Mouse (Mus musculus): ENCODE results near the gene Slc39a3.
"Not testable (repeated sequence)": the region's sequence is repeated elsewhere in the genome, so short reads cannot be mapped to it uniquely, and the experiment has no call there.

The Slc39a3 gene

GRCm38 (mm10) chr10:81045246-81045645 lies 8.0 kb upstream of the Slc39a3 start:
- not testable (repeated sequence) for DNase-seq (ENCODE audit: low spot score in 2 of 2)

DNA sequence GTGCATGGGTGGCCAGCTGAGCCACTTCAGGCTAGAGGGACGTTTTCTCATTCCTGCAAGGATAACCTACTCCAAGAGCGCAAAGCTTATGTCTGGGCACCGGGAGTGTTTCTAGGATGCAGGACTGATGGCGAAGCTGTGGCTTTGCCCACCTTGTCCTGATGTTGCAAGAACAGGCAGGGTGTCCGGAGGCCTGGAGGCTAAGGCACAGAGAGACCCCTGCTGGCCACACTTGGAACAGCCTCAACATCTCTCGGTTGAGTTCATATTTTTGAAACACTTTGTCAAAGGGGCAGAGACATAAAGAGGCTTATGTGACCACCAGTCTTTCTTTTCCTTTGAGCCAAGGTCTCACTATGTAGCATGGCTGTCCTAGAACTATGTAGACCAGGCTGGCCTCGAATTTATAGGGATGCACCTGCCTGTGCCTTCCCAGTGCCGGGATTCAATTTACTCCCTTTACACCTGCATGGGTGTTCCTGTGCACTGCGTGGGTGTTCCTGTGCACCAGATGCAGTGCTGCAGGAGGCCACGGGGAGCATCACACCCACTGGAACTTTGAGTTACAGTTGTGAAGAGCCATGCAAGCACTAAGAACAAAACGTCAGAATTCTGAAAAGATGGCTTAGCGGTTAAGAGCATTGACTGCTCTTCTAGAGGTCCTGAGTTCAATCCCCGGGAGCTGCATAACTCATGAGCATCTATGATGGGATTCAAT lies 4.4 kb upstream of the Slc39a3 start:
- DNase-seq (ENCODE audit: low spot score in 2 of 2): peak; percentile 28 to 54

- DNase-seq (ENCODE audit: low spot score in 2 of 2): no peak
These were observed 975 bp downstream of the Slc39a3 start for GRCm38 (mm10) chr10:81036251-81036650.

DNA sequence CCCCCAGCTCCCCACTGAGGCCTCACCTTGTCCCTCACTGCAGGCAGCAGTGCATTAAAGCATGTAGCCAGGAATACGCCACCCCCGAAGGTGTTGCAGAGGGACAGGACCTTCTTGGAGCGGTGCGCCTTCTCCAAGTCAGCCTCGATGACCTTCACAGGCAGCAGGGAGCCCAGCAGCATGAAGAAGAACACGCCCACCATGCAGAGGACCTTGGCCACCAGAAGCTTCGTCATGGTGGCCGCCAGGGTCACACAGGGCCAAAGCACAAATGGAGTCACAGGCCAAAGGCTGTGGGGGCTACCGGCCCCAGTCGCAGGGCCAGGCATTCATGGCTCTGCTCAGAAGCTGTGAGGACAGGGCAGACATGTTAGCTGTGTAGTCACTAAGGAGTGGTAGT lies 3.6 kb downstream of the Slc39a3 start:
- DNase-seq (ENCODE audit: low spot score in 2 of 2): no peak

DNA sequence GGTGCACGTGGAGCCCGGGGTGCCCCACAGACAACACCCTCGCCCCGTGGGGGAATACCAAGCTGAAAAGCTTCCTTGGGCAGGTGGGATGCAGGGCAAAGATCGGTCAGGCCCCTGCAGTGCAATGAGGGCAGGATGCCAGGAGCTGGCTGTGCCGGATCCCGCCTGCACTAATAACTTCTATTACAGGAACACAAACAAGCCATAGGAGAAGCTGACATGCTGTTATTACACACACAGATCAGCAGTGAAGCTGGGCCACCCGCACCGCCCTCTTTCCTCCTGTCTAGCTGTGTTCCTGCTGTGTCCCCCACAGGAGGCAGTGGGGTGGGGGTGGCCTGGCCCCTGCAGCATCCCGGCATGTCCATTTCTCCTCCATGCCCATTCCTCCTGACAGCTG lies 8.2 kb downstream of the Slc39a3 start:
- no peak for DNase-seq (ENCODE audit: low spot score in 2 of 2)

GRCm38 (mm10) chr10:81028219-81028618 lies 9.0 kb downstream of the Slc39a3 start:
- DNase-seq (ENCODE audit: low spot score in 2 of 2): no peak

DNA sequence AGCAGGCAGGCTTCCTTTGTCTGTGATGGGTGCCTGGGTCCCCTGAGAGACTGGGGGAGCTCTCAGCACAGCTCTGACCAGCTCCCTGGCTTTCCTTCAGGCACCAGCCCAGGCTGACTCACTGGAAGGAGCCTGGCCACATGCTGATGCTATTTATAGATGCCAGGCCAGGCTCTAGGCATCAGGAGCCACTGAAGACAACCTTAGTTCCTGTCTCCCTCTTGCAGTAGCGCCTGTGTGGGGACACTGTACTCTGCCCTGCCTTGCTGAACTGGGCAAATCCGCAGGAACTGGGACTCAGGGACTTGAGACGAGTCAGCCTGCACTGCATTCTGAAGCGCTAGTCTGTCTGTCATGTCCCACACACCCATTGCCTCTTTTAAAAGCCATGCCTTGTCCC lies 9.9 kb downstream of the Slc39a3 start:
- no peak for DNase-seq (ENCODE audit: low spot score in 2 of 2)

DNA sequence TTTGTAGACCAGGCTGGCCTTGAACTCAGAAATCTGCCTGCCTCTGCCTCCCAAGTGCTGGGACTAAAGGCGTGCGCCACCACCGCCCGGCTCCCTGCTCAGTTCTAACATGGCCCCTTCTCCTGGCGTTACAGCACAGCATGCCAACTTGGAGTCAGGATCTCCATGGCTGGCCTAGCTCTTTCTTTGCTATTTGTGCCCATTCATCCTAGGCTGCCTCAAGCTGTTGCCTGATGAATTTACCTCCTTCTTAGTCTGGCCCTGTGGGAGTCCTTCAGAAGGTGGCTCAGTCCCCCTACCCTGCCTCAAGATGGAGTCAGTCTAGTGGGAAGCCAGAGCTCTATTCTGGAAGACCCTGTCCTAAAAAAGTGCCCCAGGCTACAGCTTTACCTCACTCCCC lies 10.4 kb downstream of the Slc39a3 start:
- no peak for DNase-seq (ENCODE audit: low spot score in 2 of 2)

- no peak for DNase-seq (ENCODE audit: low spot score in 2 of 2)
These were observed 11.5 kb downstream of the Slc39a3 start, which contains the start of gene Diras1 for GRCm38 (mm10) chr10:81025639-81026275. TSS of gene Diras1 (minus strand) at chr10:81025662.

- DNase-seq (ENCODE audit: low spot score in 2 of 2): no peak
These were observed 12.1 kb downstream of the Slc39a3 start for GRCm38 (mm10) chr10:81025047-81025621.

DNA sequence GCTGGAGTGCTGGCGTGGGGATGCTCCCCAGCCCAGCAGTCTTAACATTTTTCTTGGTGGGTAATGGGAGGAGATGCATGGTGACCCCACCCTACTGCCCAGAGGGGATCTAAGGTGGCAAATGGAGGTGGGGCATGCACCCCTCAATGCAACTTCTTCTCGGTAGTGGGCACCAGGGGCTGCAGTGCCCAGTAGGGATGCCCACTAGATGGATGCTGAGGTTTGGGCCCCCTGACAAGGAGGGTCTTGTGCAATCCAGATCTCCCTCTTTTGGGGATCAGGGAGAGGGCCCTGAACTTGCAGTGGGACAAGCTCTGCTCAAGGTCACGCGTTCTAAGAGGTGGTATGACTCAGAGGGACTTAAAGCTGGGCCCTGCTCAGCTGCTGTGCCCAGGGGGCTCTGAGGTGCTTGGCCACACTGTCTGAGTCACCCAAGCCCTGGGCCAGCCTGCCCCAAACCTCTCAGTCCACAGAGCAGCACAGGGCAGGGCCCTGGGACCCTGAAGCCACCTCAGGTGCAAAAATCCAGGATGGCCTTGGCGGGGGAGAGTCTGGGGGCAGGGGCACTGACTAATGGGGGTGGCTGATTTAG lies 12.8 kb downstream of the Slc39a3 start:
- DNase-seq (ENCODE audit: low spot score in 2 of 2): no peak

DNA sequence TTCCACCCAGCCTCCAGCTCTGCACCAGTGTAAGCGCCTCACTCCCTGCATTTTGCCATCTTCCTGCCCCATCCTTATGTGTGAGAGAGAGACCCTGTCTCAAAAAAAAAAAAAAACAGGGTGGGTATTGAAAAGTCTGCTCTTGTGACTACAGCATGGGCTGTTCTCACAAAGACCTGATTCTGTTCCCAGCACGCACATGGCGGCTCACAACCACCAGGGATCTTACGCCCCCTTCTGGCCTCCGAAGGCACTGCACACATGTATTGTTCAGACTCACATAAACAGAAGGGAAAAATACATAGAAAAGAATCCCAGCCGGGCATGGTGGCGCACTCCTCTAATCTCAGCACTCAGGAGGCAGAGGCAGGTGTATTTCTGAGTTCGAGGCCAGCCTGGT lies 14.5 kb downstream of the Slc39a3 start:
- DNase-seq (ENCODE audit: low spot score in 2 of 2): no peak

DNA sequence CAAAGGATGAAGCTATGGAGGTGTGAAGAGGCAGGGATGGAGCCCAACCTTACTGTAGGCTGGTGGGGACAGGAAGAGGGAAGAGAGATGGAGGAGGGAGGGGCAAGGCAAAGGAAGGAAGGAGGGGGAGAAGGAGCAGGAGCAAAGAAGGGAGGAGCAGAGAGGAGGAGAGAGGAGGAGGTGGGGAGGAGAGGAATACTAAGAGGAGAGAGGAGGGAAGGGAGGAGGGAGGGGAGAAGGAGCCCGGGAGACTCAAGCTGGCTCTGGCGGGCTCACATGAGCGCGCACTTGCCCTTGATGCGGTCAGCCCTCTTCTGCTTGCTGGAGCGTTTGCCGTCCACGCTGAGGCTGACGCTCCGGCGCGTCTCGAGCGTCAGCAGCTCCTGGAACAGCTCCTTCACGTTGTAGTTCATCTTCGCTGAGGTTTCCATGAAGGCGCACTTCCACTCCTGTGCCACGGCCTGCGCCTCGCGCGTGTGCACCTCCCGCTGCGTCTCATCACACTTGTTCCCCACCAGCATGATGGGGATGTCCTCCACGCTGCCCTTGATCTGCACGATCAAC lies 15.6 kb downstream of the Slc39a3 start:
- DNase-seq (ENCODE audit: low spot score in 2 of 2): no peak

GRCm38 (mm10) chr10:81020207-81020606 lies 17.0 kb downstream of the Slc39a3 start:
- DNase-seq (ENCODE audit: low spot score in 2 of 2): no peak

GRCm38 (mm10) chr10:81019687-81020086 lies 17.5 kb downstream of the Slc39a3 start:
- no peak for DNase-seq (ENCODE audit: low spot score in 2 of 2)

DNA sequence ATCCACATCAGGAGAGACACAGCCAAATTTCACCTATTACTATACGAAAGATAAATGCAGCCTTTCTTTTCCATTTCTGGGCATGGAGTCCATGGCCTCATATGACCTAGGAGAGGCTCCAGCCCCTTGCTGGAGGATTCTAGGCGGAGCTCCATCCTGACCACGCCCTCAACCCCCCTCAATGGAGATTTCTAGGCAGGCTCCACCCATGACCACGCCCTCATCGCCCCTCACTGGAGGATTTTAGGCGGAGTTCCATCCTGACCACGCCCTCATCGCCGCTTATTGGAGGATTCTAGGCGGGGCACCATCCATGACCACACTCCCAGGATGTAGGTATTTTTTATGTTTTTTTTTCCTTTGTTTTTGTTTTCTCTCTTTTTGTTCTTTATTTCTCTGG lies 18.9 kb downstream of the Slc39a3 start:
- no peak for DNase-seq (ENCODE audit: low spot score in 2 of 2)

DNA sequence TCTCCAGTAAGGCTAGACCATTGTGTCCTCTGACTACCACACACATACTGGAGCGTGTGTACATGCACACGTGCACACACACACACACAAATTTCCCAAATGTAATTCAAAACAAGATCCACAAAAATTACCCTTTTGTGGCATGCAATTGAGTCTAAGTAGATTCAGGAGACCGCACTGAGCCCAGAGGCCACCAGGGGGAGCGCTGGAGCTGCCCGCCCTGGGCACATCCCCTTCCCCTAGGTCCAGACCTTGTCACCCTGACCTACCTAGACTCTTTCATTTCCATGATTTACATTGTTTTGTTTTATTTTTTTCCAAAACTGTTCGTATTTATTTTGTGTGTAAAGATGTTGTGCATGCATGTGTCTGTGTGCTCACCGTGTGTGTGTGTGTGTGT lies 20.6 kb downstream of the Slc39a3 start:
- DNase-seq (ENCODE audit: low spot score in 2 of 2): peak in 1 of 2 experiments; percentile 40

GRCm38 (mm10) chr10:81015666-81016065 lies 21.6 kb downstream of the Slc39a3 start:
- no peak for DNase-seq (ENCODE audit: low spot score in 2 of 2)

GRCm38 (mm10) chr10:81014393-81015384 lies 22.5 kb downstream of the Slc39a3 start, which contains the start of gene Gng7:
TSS of gene Gng7 (minus strand) at chr10:81014945.
- peak; percentile 93 to 95 for DNase-seq (ENCODE audit: low spot score in 2 of 2)

- DNase-seq (ENCODE audit: low spot score in 2 of 2): no peak
These were observed 26.4 kb downstream of the Slc39a3 start for GRCm38 (mm10) chr10:81010851-81011250.

DNA sequence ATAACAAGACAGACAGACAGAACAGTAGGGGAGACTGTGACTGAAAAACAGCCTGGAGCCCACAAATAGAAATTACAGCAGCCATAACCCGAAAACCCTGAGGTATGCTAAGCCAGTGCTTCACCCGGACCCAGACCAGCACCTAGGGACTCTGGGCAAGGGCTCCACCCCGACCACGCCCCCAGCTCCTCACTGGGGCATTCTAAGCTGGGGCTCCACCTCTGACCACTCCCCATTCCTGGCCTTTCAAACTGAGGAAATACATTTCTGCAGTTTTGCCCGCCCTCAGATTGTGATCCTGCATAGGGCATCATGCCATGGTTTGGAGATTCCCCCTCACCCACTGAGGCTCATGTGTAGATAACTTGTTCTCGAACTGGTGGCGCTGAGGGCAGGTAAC lies 30.0 kb downstream of the Slc39a3 start:
- no peak for DNase-seq (ENCODE audit: low spot score in 2 of 2)

Data from urinary bladder, adult 18-20 months (tissue).